Mouse (Mus musculus) forebrain, embryonic 11.5 days (tissue): ENCODE results near the gene Agap1. TPM values are rescaled to one million over a fixed set of nuclear protein-coding genes. Genes with fewer than 3 reads are reported as not detected.

ENCODE experiments used
- ATAC-seq: fragments of 200-750 bp; cut with Nextera tagmentation; replicated peaks from 2 replicates; pipeline ENCODE4 v1.8.0; 2017; ENCODE audit warnings: moderate TSS enrichment; ENCODE audit not compliant: low FRiP score
- DNase-seq: peaks from one replicate; pipeline ENCODE4 v3.0.0-alpha.2; 2017; ENCODE audit warnings: low spot score
- H3K27ac ChIP-seq: fragments of 300-500 bp; sonication (generic); 2 replicates; pipeline ENCODE4 v1.5.1; 2014; ENCODE audit warnings: low read depth, low read length
- H3K27me3 ChIP-seq: fragments of 300-500 bp; sonication (generic); 2 replicates; pipeline ENCODE4 v1.6.1; 2014; ENCODE audit warnings: mild to moderate bottlenecking, low read length, mixed read lengths; ENCODE audit not compliant: control insufficient read depth, insufficient read depth
- H3K36me3 ChIP-seq: fragments of 300-500 bp; sonication (generic); 2 replicates; pipeline ENCODE4 v1.6.1; 2014; ENCODE audit warnings: mild to moderate bottlenecking, low read length, moderate library complexity, mixed read lengths; ENCODE audit not compliant: control insufficient read depth, insufficient read depth
- H3K4me1 ChIP-seq: fragments of 300-500 bp; sonication (generic); replicated peaks from 2 replicates; pipeline ENCODE4 v1.6.1; 2014; ENCODE audit warnings: low read length, mixed read lengths; ENCODE audit not compliant: control insufficient read depth, insufficient read depth
- H3K4me2 ChIP-seq: fragments of 300-500 bp; sonication (generic); 2 replicates; pipeline ENCODE4 v1.6.1; 2014; ENCODE audit warnings: low read depth, mild to moderate bottlenecking, low read length, moderate library complexity, mixed read lengths; ENCODE audit not compliant: severe bottlenecking
- H3K4me3 ChIP-seq: fragments of 300-500 bp; sonication (generic); 2 replicates; pipeline ENCODE4 v1.5.1; 2014; ENCODE audit warnings: low read depth, low read length
- H3K9ac ChIP-seq: fragments of 300-500 bp; sonication (generic); 2 replicates; pipeline ENCODE4 v1.6.1; 2014; ENCODE audit warnings: low read length
- H3K9me3 ChIP-seq: fragments of 300-500 bp; sonication (generic); 2 replicates; pipeline ENCODE4 v1.6.1; 2016; ENCODE audit warnings: low read length, mixed read lengths; ENCODE audit not compliant: control insufficient read depth
- WGBS: fragments of 180-500 bp; shearing (Covaris S2); extraction: QIAGEN DNeasy Blood & Tissue Kit; methylation state at CpG from one replicate; pipeline ENCODE4 v1.1.7; 2014; 5-methylcytosine and 5-hydroxymethylcytosine counted together
- polyA plus RNA-seq: library from polyadenylated mRNA; unstranded; fragments of >200 nt; fragmentation: Nextera tagmentation; extraction: Ambion mirVana; gene quantifications from 2 replicates; pipeline ENCODE4 v1.2.1, GENCODE M21; 2014

Gene Agap1
- polyA plus RNA-seq, 1 experiment from 2014 or later, result 36.1 TPM

GRCm38 (mm10) chr1:89713681-89714080 lies 259.1 kb downstream of the Agap1 start:
- H3K4me3 ChIP-seq, result no peak overlapping the region
- no peak overlapping the region for H3K4me2 ChIP-seq
- peaks cover 2% of the 10 kb centered on the region for H3K27me3 ChIP-seq
- no peak overlapping the region for H3K9ac ChIP-seq
- 57% methylated on average over 5 of the region's 5 CpGs for WGBS
- no peaks in the 10 kb centered on the region for H3K36me3 ChIP-seq
- H3K27ac ChIP-seq, result no peak overlapping the region
- ATAC-seq (no peak), DNase-seq (no peak)
- H3K4me1 ChIP-seq, result peaks cover 8% of the 10 kb centered on the region; the same call in 1 of the 2 replicates
- H3K9me3 ChIP-seq, result no peaks in the 10 kb centered on the region

- peaks cover 8% of the 10 kb centered on the region; the same call in 1 of the 2 replicates for H3K4me1 ChIP-seq
- no peaks in the 10 kb centered on the region for H3K9me3 ChIP-seq
- no peak overlapping the region for H3K4me2 ChIP-seq
- WGBS, result 49% methylated on average over 18 of the region's 18 CpGs
- H3K27me3 ChIP-seq, result peaks cover 2% of the 10 kb centered on the region
- H3K9ac ChIP-seq, result no peak overlapping the region
- no peak for DNase-seq
- H3K4me3 ChIP-seq, result no peak overlapping the region
- no peak overlapping the region for H3K27ac ChIP-seq
- no peaks in the 10 kb centered on the region for H3K36me3 ChIP-seq
- peak; percentile 30; the same call in 1 of the 2 replicates for ATAC-seq
These were observed 259.8 kb downstream of the Agap1 start for GRCm38 (mm10) chr1:89714165-89714980.

GRCm38 (mm10) chr1:89716234-89716633 lies 261.6 kb downstream of the Agap1 start:
- H3K27me3 ChIP-seq, result no peaks in the 10 kb centered on the region; the same call in 1 of the 2 replicates
- DNase-seq (no peak), ATAC-seq (no peak)
- H3K9me3 ChIP-seq, result no peaks in the 10 kb centered on the region
- no peak overlapping the region for H3K4me3 ChIP-seq
- peaks cover 8% of the 10 kb centered on the region; the same call in 1 of the 2 replicates for H3K4me1 ChIP-seq
- no peak overlapping the region for H3K27ac ChIP-seq
- no peak overlapping the region for H3K9ac ChIP-seq
- 91% methylated on average over 2 of the region's 2 CpGs for WGBS
- H3K36me3 ChIP-seq, result no peaks in the 10 kb centered on the region
- no peak overlapping the region for H3K4me2 ChIP-seq

- DNase-seq (no peak), ATAC-seq (no peak)
- no peak overlapping the region for H3K27ac ChIP-seq
- H3K36me3 ChIP-seq, result no peaks in the 10 kb centered on the region
- H3K9me3 ChIP-seq, result no peaks in the 10 kb centered on the region
- 92% methylated on average over 4 of the region's 4 CpGs for WGBS
- H3K9ac ChIP-seq, result no peak overlapping the region
- H3K4me1 ChIP-seq, result peaks cover 8% of the 10 kb centered on the region; the same call in 1 of the 2 replicates
- no peak overlapping the region for H3K4me3 ChIP-seq
- no peak overlapping the region for H3K4me2 ChIP-seq
- no peaks in the 10 kb centered on the region; the same call in 1 of the 2 replicates for H3K27me3 ChIP-seq
These were observed 262.5 kb downstream of the Agap1 start for GRCm38 (mm10) chr1:89717100-89717499.

- H3K36me3 ChIP-seq, result no peaks in the 10 kb centered on the region
- H3K4me1 ChIP-seq, result peaks cover 2% of the 10 kb centered on the region; the same call in 1 of the 2 replicates
- DNase-seq, result no peak
- no peaks in the 10 kb centered on the region for H3K27me3 ChIP-seq
- H3K27ac ChIP-seq, result no peak overlapping the region
- 70% methylated on average over 7 of the region's 7 CpGs for WGBS
- H3K4me3 ChIP-seq, result no peak overlapping the region
- no peak overlapping the region for H3K4me2 ChIP-seq
- no peak for ATAC-seq
- H3K9me3 ChIP-seq, result no peaks in the 10 kb centered on the region
- H3K9ac ChIP-seq, result no peak overlapping the region
These were observed 264.3 kb downstream of the Agap1 start for GRCm38 (mm10) chr1:89718782-89719403.

- Histone ChIP-seq H3K36me3 (no peaks in the 10 kb centered on the region), H3K4me2 (no peak overlapping the region), H3K27ac (no peak overlapping the region), H3K27me3 (peaks cover 2% of the 10 kb centered on the region), H3K9me3 (no peaks in the 10 kb centered on the region), H3K4me3 (no peak overlapping the region), H3K9ac (no peak overlapping the region), H3K4me1 (no peaks in the 10 kb centered on the region; the same call in 1 of the 2 replicates)
- DNase-seq, result no peak
- WGBS, result 24% methylated on average over 3 of the region's 3 CpGs
- no peak for ATAC-seq
These were observed 269.5 kb downstream of the Agap1 start for GRCm38 (mm10) chr1:89724141-89724540.

GRCm38 (mm10) chr1:89724555-89724954 lies 269.9 kb downstream of the Agap1 start:
- H3K4me1 ChIP-seq, result no peaks in the 10 kb centered on the region; the same call in 1 of the 2 replicates
- H3K27me3 ChIP-seq, result peaks cover 2% of the 10 kb centered on the region
- no peak overlapping the region for H3K27ac ChIP-seq
- WGBS, result 74% methylated on average over 6 of the region's 6 CpGs
- no peak overlapping the region for H3K4me3 ChIP-seq
- no peaks in the 10 kb centered on the region for H3K9me3 ChIP-seq
- H3K36me3 ChIP-seq, result no peaks in the 10 kb centered on the region
- DNase-seq, result no peak
- H3K9ac ChIP-seq, result no peak overlapping the region
- no peak for ATAC-seq
- no peak overlapping the region for H3K4me2 ChIP-seq

GRCm38 (mm10) chr1:89724957-89725356 lies 270.4 kb downstream of the Agap1 start:
- WGBS, result 67% methylated on average over 9 of the region's 9 CpGs
- DNase-seq (no peak), ATAC-seq (no peak)
- H3K36me3 ChIP-seq, result no peaks in the 10 kb centered on the region
- H3K4me2 ChIP-seq, result no peak overlapping the region
- H3K4me1 ChIP-seq, result no peaks in the 10 kb centered on the region; the same call in 1 of the 2 replicates
- H3K9me3 ChIP-seq, result no peaks in the 10 kb centered on the region
- no peak overlapping the region for H3K27ac ChIP-seq
- no peak overlapping the region for H3K9ac ChIP-seq
- no peak overlapping the region for H3K4me3 ChIP-seq
- H3K27me3 ChIP-seq, result peaks cover 2% of the 10 kb centered on the region
